Mouse (Mus musculus) myocyte (in vitro differentiated cells): ENCODE data around the gene Cdkn2aipnl. TPM values are rescaled to one million over a fixed set of nuclear protein-coding genes. Genes with fewer than 3 reads are reported as not detected.

Experiments
- H3K27me3 ChIP-seq: one replicate; pipeline ENCODE4 v1.6.1; 2011; ENCODE audit not compliant: control insufficient read depth, insufficient read depth, insufficient read length
- H3K36me3 ChIP-seq: one replicate; pipeline ENCODE4 v1.6.1; 2011; ENCODE audit not compliant: control insufficient read depth, insufficient read depth
- H3K4me2 ChIP-seq: one replicate; pipeline ENCODE4 v1.6.1; 2011; ENCODE audit warnings: low read depth, control low read depth
- H3K4me3 ChIP-seq: one replicate; pipeline ENCODE4 v1.5.1; 2011; ENCODE audit warnings: mild to moderate bottlenecking, control low read depth, moderate library complexity
- H3K79me2 ChIP-seq: one replicate; pipeline ENCODE4 v1.6.1; 2011; ENCODE audit not compliant: control insufficient read depth, insufficient read depth
- H3ac ChIP-seq: one replicate; pipeline ENCODE4 v1.6.1; 2011; ENCODE audit not compliant: control insufficient read depth, insufficient read length
- CEBPB ChIP-seq: IDR thresholded peaks from 2 replicates; pipeline ENCODE4 v1.6.1; 2011; ENCODE audit warnings: mild to moderate bottlenecking, moderate library complexity; ENCODE audit not compliant: poor library complexity, insufficient read depth, severe bottlenecking
- E2F4 ChIP-seq: IDR thresholded peaks from one replicate; pipeline ENCODE4 v1.6.1; 2011; ENCODE audit warnings: mild to moderate bottlenecking, control low read depth, moderate library complexity; ENCODE audit not compliant: insufficient read depth
- MAX ChIP-seq: IDR thresholded peaks from one replicate; pipeline ENCODE4 v1.6.1; 2011; ENCODE audit warnings: low read depth, mild to moderate bottlenecking, control low read depth
- MYOD1 ChIP-seq, 3 experiments: IDR thresholded peaks; one replicate each; pipeline ENCODE4 v1.6.1; 2011; ENCODE audit warnings: control low read depth in 2 of 3, low read depth in 2 of 3, mild to moderate bottlenecking in 2 of 3, moderate library complexity in 1 of 3; ENCODE audit not compliant: insufficient read length in 2 of 3, control insufficient read depth in 1 of 3
- MYOG ChIP-seq, 3 experiments: IDR thresholded peaks; one replicate each; pipeline ENCODE4 v1.6.1; 2011; ENCODE audit warnings: control low read depth in 2 of 3, low read depth in 2 of 3, mild to moderate bottlenecking in 2 of 3; ENCODE audit not compliant: insufficient read length in 2 of 3, control insufficient read depth in 1 of 3, insufficient read depth in 1 of 3
- POLR2A ChIP-seq: IDR thresholded peaks from one replicate; pipeline ENCODE4 v1.6.1; 2011; ENCODE audit warnings: low read depth, mild to moderate bottlenecking, control low read depth, moderate library complexity; ENCODE audit not compliant: insufficient read length
- POLR2AphosphoS2 ChIP-seq: IDR thresholded peaks from one replicate; pipeline ENCODE4 v1.6.1; 2011; ENCODE audit warnings: low read depth, control low read depth; ENCODE audit not compliant: insufficient read length
- REST ChIP-seq: IDR thresholded peaks from one replicate; pipeline ENCODE4 v1.6.1; 2011; ENCODE audit warnings: mild to moderate bottlenecking, control low read depth, moderate library complexity; ENCODE audit not compliant: insufficient read depth, insufficient read length
- SRF ChIP-seq: IDR thresholded peaks from one replicate; pipeline ENCODE4 v1.6.1; 2011; ENCODE audit warnings: low read depth; ENCODE audit not compliant: control insufficient read depth, insufficient read length
- TCF12 ChIP-seq: IDR thresholded peaks from one replicate; pipeline ENCODE4 v1.6.1; 2011; ENCODE audit warnings: mild to moderate bottlenecking, control low read depth; ENCODE audit not compliant: poor library complexity, insufficient read depth, severe bottlenecking
- TCF3 ChIP-seq: IDR thresholded peaks from one replicate; pipeline ENCODE4 v1.6.1; 2011; ENCODE audit warnings: low read depth, control low read depth; ENCODE audit not compliant: insufficient read length
- USF1 ChIP-seq: IDR thresholded peaks from one replicate; pipeline ENCODE4 v1.6.1; 2011; ENCODE audit warnings: low read depth, mild to moderate bottlenecking, control low read depth, moderate library complexity
- polyA plus RNA-seq: library from polyadenylated mRNA; unstranded; fragments of >200 nt; fragmentation: generic; extraction: Trizol; gene quantifications from one replicate; pipeline ENCODE4 v1.2.1, GENCODE M21; 2012; ENCODE audit warnings: missing spikeins

Gene Cdkn2aipnl
- polyA plus RNA-seq, 1 experiment: 31.8 TPM

DNA sequence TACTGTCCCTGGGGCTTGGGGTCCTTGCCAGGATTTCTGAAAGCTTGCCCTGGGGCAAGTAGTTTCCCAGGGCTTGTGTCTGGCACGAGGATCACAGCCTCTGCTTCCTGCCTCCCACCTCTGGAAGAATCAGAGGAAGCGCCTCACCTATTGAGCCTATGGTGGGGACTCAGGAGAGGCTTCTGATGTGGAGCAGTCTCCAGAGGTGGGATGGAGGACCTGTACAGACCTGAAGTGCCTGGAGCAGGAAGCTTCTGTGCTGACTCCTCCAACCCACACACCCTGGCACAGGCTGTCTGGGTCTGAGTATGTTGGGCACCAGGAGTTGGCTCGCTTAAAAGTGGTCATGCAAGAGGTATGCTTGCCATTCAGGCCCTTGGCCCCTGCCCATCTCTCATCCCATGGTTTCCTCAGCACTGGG is 45.0 kb upstream of the Cdkn2aipnl start:
- Histone ChIP-seq H3K36me3 (no peaks in the 10 kb centered on the region), H3ac (no peak overlapping the region), H3K79me2 (no peaks in the 10 kb centered on the region), H3K27me3 (no peaks in the 10 kb centered on the region), H3K4me3 (no peak overlapping the region), H3K4me2 (no peak overlapping the region)
- TF ChIP-seq REST: no peak
- no peak for TF ChIP-seq TCF3
- no peak for TF ChIP-seq SRF

DNA sequence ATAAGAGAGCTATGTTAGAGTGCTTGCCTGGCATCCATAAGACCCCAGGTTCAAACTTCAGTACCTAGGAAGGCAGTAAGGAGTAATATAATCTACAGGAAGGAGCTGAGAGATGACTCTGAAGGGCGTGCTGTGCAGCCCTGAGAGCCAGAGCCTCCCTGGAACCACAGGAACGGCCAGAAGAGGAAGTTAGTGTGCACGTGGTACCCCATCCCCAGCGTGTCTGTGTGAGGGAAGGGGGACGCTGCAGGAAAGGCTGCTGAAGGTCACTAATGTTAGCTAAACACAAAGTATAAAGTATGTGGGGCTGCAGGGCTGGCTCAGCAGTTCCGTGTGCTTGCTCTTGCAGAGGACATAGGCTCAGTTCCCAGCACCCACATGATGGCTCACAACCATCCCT is 41.9 kb upstream of the Cdkn2aipnl start:
- no peak overlapping the region for H3ac ChIP-seq
- no peaks in the 10 kb centered on the region for H3K36me3 ChIP-seq
- H3K4me3 ChIP-seq: no peak overlapping the region
- H3K79me2 ChIP-seq: no peaks in the 10 kb centered on the region
- no peaks in the 10 kb centered on the region for H3K27me3 ChIP-seq
- TF ChIP-seq TCF3: no peak
- TF ChIP-seq REST: no peak
- no peak for TF ChIP-seq MYOG (IDR thresholded peaks at IDR 0.05; ENCODE audit: control insufficient read depth in 1 of 3, insufficient read depth in 1 of 3, insufficient read length in 2 of 3, low read depth in 2 of 3)
- TF ChIP-seq USF1: no peak
- H3K4me2 ChIP-seq: no peak overlapping the region

DNA sequence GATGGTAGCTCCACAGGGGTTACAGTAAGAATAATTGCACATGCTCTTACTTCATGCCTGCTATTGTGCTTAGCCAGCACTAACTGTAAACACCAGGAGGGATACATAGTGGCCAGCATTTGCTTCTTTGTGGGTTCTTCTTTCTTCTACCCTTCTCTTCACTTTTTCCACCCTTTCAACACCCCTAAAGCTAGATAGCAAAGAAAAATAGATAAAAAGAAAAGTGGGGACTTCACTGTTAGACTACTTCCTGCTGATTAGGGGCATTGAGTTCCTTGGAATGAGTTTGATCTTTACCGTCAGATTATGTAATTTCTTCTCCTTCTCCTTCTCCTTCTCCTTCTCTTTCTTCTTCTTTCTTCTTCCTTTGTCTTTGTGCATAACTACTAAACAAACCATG is 41.1 kb upstream of the Cdkn2aipnl start:
- TF ChIP-seq TCF3: no peak
- no peak for TF ChIP-seq POLR2A
- TF ChIP-seq SRF: no peak
- TF ChIP-seq E2F4: no peak
- TF ChIP-seq MYOG (IDR thresholded peaks at IDR 0.05; ENCODE audit: control insufficient read depth in 1 of 3, insufficient read depth in 1 of 3, insufficient read length in 2 of 3, low read depth in 2 of 3): no peak
- TF ChIP-seq CEBPB: no peak
- no peak for TF ChIP-seq MYOD1 (IDR thresholded peaks at IDR 0.05; ENCODE audit: control insufficient read depth in 1 of 3, insufficient read length in 2 of 3, low read depth in 2 of 3)
- TF ChIP-seq REST: no peak
- TF ChIP-seq MAX: no peak
- no peak for TF ChIP-seq POLR2AphosphoS2
- TF ChIP-seq USF1: no peak
- no peak for TF ChIP-seq TCF12
- no peak overlapping the region for H3ac ChIP-seq
- H3K27me3 ChIP-seq: no peaks in the 10 kb centered on the region
- no peaks in the 10 kb centered on the region for H3K36me3 ChIP-seq
- H3K4me2 ChIP-seq: no peak overlapping the region
- H3K79me2 ChIP-seq: no peaks in the 10 kb centered on the region
- no peak overlapping the region for H3K4me3 ChIP-seq

DNA sequence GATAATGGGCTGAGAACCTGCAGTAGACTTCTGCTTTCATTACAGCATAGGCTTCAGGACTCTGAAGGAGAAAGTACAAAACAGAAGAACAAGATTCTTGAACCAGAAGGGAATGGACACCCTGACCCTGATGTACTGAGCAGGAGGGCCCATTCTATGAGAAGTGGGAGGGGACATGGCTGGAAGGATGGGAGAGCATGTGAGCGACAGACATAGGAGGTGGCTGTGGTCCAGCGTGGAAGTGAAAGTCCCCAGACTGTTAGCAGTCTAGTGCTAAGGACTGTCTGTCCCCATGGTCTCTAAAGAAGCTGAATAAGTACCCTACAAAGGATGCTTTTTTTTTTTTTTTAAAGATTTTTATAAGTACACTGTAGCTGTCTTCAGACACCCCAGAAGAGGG is 40.4 kb upstream of the Cdkn2aipnl start:
- no peak overlapping the region for H3K4me3 ChIP-seq
- TF ChIP-seq TCF12 (no peak), USF1 (no peak), REST (no peak), MYOD1 (IDR thresholded peaks at IDR 0.05; ENCODE audit: control insufficient read depth in 1 of 3, insufficient read length in 2 of 3, low read depth in 2 of 3) (no peak), POLR2AphosphoS2 (no peak), CEBPB (no peak), MAX (no peak)
- no peaks in the 10 kb centered on the region for H3K36me3 ChIP-seq

DNA sequence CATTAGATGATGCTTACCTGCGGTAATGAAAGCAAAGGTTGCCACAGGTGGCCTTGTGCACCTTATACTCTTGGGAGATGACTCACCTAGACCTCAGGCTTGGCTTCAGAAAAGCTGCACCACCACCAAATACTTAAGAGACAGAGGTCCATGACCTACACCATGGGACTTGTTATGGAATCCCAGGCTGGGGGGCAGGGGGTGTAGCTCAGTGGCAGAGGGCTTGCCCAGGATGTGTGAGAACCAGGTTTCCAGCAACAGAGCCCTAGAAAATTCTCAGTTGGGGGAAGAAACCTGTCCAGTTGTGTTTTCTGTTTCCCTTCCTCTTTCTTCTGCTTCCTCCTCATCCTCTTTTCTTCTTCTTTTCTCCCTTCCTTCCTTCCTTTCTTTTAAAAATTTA is 36.3 kb upstream of the Cdkn2aipnl start:
- Histone ChIP-seq H3K36me3 (no peaks in the 10 kb centered on the region), H3K4me2 (no peak overlapping the region), H3K27me3 (no peaks in the 10 kb centered on the region), H3K4me3 (no peak overlapping the region), H3K79me2 (no peaks in the 10 kb centered on the region), H3ac (no peak overlapping the region)
- TF ChIP-seq TCF12 (no peak), MYOG (IDR thresholded peaks at IDR 0.05; ENCODE audit: control insufficient read depth in 1 of 3, insufficient read depth in 1 of 3, insufficient read length in 2 of 3, low read depth in 2 of 3) (no peak), CEBPB (no peak), MAX (no peak), MYOD1 (IDR thresholded peaks at IDR 0.05; ENCODE audit: control insufficient read depth in 1 of 3, insufficient read length in 2 of 3, low read depth in 2 of 3) (no peak), SRF (no peak), POLR2A (no peak), E2F4 (no peak), POLR2AphosphoS2 (no peak), TCF3 (no peak), REST (no peak), USF1 (no peak)

More for the DNA sequence above, 40.4 kb upstream of the Cdkn2aipnl start:
- no peaks in the 10 kb centered on the region for H3K79me2 ChIP-seq
- no peaks in the 10 kb centered on the region for H3K27me3 ChIP-seq
- no peak overlapping the region for H3K4me2 ChIP-seq
- no peak overlapping the region for H3ac ChIP-seq

DNA sequence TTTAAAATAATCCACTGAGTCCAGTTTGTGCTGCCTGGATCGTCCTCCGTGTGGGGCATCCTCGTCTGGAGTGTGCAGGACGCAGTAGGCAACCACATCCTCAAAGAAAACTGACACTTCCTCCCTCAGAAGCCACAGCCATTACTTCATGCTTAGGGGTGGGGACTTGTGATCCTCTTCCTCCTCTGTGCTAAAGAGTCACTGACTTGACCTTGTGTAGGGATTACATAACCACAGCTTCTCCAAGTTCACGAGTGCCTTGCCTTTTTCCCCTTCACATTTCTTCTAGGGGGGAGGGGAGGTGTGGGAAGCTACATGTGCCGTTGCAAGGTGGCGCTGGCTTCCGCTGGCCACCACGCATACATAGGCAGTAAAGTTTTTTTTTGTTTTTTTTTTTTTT is 35.7 kb upstream of the Cdkn2aipnl start:
- Histone ChIP-seq H3K4me2 (no peak overlapping the region), H3K36me3 (no peaks in the 10 kb centered on the region), H3K79me2 (no peaks in the 10 kb centered on the region), H3K27me3 (no peaks in the 10 kb centered on the region), H3K4me3 (no peak overlapping the region), H3ac (no peak overlapping the region)
- TF ChIP-seq MAX: no peak
- no peak for TF ChIP-seq USF1
